Mouse (Mus musculus): ENCODE measurements around the gene Fermt3. TPM values are rescaled to one million over a fixed set of nuclear protein-coding genes. Genes with fewer than 3 reads are reported as not detected.
A peak's percentile ranks its signal among the peaks of the same experiment; 100 is the strongest.

Gene Fermt3
- polyA plus RNA-seq, 1 experiment from 2014 or later = 105 TPM

DNA sequence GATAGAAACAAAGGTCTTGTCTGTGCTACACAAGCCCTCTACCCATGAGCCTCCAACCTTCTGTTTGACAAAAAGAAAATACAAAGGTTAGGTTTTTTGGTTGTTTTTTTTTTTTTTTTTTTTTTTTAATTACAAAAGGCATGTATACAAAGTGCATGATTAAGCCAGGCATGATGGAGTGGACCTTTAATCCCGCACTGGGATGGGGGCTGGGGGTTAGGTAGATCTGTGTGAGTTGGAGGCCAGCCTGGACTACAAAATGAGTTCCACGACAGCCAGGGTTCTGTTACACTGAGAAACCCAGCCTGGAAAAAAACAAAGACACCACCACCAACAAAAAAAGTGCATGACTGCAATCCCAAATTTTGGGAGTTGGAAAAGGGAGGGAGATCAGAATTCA, 21.9 kb upstream of the Fermt3 start:
- peak overlapping the region; percentile 93 for H3K27ac ChIP-seq (ENCODE audit: low read length)
- WGBS (ENCODE audit: insufficient replicate concordance) = 81% methylated on average over 2 of the region's 2 CpGs
- peak overlapping the region; percentile 79 for H3K4me3 ChIP-seq (ENCODE audit: low read depth, low read length)

DNA sequence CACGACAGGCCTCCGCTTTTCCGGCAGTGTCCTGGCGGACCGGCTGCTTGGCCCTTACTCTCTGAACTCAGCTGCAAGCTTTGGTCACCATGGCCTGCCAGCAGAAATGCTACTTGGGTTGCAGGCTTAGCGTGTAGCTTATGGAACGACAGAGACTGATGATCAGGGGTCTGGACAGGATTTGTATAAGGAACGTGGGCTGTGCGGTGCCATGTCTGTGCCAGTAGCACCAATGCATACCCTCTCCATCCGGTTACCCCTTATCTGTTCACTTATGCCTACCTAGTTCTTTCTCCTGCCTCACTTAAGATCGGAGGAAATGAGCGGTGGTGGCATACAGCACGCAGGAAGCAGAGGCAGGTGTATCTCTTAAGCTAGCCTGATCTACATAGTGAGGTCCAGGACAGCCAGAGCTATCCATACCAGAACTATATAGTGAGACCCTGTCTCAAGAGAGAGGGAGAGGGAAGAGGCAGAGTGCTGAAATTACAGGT, 21.4 kb upstream of the Fermt3 start:
- H3K27ac ChIP-seq (ENCODE audit: low read length) = peak overlapping the region; percentile 93
- peak overlapping the region; percentile 91 for H3K9ac ChIP-seq (ENCODE audit: low read depth, low read length)
- no peaks in the 10 kb centered on the region for H3K9me3 ChIP-seq (replicated peaks; ENCODE audit: control insufficient read depth, low read length)
- peak overlapping the region; percentile 94 for H3K4me2 ChIP-seq (ENCODE audit: low read depth, low read length)
- no peak for ATAC-seq (ENCODE audit: low read depth)
- H3K4me1 ChIP-seq (ENCODE audit: control insufficient read depth, low read depth, low read length) = peaks cover 25% of the 10 kb centered on the region
- no peaks in the 10 kb centered on the region for H3K36me3 ChIP-seq (ENCODE audit: control insufficient read depth, insufficient read depth)
- H3K4me3 ChIP-seq (ENCODE audit: low read depth, low read length) = peak overlapping the region; percentile 79
- WGBS (ENCODE audit: insufficient replicate concordance) = 13% methylated on average over 13 of the region's 13 CpGs
- no peaks in the 10 kb centered on the region for H3K27me3 ChIP-seq (ENCODE audit: control insufficient read depth, insufficient read depth, low read depth, low read length)

More for the DNA sequence above, 21.9 kb upstream of the Fermt3 start:
- no peaks in the 10 kb centered on the region for H3K27me3 ChIP-seq (ENCODE audit: control insufficient read depth, insufficient read depth, low read depth, low read length)
- peak overlapping the region; percentile 91; the same call in 1 of the 2 replicates for H3K9ac ChIP-seq (ENCODE audit: low read depth, low read length)
- H3K4me1 ChIP-seq (ENCODE audit: control insufficient read depth, low read depth, low read length) = peaks cover 25% of the 10 kb centered on the region
- no peaks in the 10 kb centered on the region for H3K36me3 ChIP-seq (ENCODE audit: control insufficient read depth, insufficient read depth)
- H3K4me2 ChIP-seq (ENCODE audit: low read depth, low read length) = peak overlapping the region; percentile 94
- ATAC-seq (ENCODE audit: low read depth) = no peak
- no peaks in the 10 kb centered on the region for H3K9me3 ChIP-seq (replicated peaks; ENCODE audit: control insufficient read depth, low read length)

DNA sequence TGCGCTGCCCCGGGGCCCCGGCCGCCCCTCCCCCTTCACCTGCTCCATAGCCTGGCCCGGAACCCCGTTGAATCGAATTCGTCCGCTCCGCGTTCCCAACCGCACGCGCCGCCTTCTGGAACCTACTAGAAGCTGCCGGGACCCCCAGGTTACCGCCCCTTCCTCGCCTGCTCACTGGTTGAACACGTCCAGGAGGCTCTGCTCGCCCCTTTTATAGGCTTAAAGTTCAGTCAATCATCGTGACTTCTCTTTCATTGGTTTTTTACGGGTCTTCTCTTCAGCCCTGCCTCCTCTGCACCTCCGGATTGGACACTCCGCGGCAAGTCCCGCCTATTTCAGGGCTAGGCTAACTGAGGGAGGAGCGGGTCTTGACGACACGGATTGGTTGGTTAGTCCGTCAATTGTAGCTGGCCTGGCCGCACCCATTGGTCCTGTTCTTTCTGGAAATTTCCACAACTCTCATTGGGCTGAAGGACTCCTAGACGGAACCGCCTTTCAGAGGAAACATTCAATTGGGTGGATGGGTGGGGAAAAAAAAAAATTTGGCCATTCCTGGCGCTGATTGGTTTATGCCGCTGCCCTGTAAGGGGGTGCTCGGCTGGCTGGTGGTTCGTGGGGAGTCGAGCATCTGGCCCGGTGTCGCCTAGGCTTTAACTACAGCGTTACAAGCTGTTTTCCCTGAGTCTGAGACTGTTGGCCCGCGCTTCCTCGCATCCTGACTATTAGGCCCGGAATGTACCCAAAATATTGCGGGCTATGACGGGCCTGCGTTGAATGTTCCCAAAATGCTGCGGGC, 20.8 kb upstream of the Fermt3 start, which contains the start of gene Stip1:
Gene Stip1, minus strand, starts transcription at position 127 of the 796 bp plus-strand sequence.
- H3K4me1 ChIP-seq (ENCODE audit: control insufficient read depth, low read depth, low read length) = peaks cover 25% of the 10 kb centered on the region
- WGBS (ENCODE audit: insufficient replicate concordance) = 0% methylated on average over 49 of the region's 49 CpGs
- H3K4me3 ChIP-seq (ENCODE audit: low read depth, low read length) = peak within 1 kb of the TSS; percentile 94
- H3K4me2 ChIP-seq (ENCODE audit: low read depth, low read length) = peak within 1 kb of the TSS; percentile 94
- no peaks in the 10 kb centered on the region for H3K27me3 ChIP-seq (ENCODE audit: control insufficient read depth, insufficient read depth, low read depth, low read length)
- peaks cover 4% of the 10 kb centered on the region; the same call in 1 of the 2 replicates for H3K36me3 ChIP-seq (ENCODE audit: control insufficient read depth, insufficient read depth)
- peak within 1 kb of the TSS; percentile 93 for H3K27ac ChIP-seq (ENCODE audit: low read length)
- H3K9ac ChIP-seq (ENCODE audit: low read depth, low read length) = peak within 1 kb of the TSS; percentile 96
- no peaks in the 10 kb centered on the region for H3K9me3 ChIP-seq (replicated peaks; ENCODE audit: control insufficient read depth, low read length)
- ATAC-seq (ENCODE audit: low read depth) = peak; percentile 96

DNA sequence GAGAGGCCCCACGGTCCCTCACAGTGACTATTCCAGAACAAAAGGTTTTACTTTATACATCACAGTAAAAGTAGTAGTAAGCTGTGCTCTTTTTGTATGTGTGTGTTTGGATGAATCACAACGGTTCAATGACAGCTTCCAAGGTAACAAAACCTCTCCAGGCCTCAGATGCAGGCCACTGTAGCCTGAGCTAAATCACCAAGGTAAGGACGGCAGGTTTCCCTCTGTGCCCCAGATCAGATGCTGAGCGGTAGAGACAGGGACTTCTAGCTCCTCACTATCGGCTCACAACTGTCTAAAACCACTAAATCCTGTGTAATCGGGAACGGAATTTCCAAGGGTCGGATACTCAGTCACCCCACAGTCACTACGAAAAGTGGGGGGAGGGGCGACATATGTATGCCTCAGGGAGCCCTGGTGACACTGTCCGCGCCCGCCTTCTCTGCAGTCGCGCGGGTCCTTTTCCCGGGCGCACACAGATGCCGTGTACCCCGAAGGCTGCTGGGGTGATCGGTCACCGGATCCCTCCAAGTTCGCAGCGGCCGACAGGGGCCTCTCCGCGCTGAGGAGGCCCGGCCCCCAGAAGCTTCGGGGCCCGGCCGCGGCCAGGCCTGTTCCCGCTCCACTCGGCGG, 19.9 kb upstream of the Fermt3 start:
- H3K27ac ChIP-seq (ENCODE audit: low read length) = peak overlapping the region; percentile 89
- H3K4me1 ChIP-seq (ENCODE audit: control insufficient read depth, low read depth, low read length) = peaks cover 25% of the 10 kb centered on the region
- no peaks in the 10 kb centered on the region for H3K9me3 ChIP-seq (replicated peaks; ENCODE audit: control insufficient read depth, low read length)
- no peaks in the 10 kb centered on the region for H3K27me3 ChIP-seq (ENCODE audit: control insufficient read depth, insufficient read depth, low read depth, low read length)
- WGBS (ENCODE audit: insufficient replicate concordance) = 1% methylated on average over 35 of the region's 35 CpGs
- H3K9ac ChIP-seq (ENCODE audit: low read depth, low read length) = peak overlapping the region; percentile 96
- peak overlapping the region; percentile 94 for H3K4me3 ChIP-seq (ENCODE audit: low read depth, low read length)
- peak; percentile 1 for ATAC-seq (ENCODE audit: low read depth)
- peak overlapping the region; percentile 92 for H3K4me2 ChIP-seq (ENCODE audit: low read depth, low read length)
- peaks cover 10% of the 10 kb centered on the region for H3K36me3 ChIP-seq (ENCODE audit: control insufficient read depth, insufficient read depth)

DNA sequence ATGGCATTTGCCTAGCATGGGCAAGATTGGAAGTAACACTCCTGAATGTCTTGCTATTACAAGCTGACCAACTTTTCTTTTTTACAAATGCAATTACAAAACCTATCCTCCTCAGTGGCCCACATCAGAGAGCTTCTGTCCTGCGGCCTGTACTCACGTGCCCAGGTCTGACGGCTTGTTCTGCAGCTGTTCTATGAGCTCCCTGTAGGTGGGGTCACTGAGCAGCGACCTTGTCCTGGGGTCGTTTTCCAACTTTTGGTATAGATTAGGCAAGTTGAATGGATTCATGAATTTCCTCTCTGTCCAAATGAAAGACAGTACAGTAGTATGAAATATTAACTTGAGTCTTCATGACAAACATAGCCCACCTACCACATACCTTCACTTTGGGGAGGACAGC, 14.7 kb upstream of the Fermt3 start:
- Histone ChIP-seq H3K27me3 (ENCODE audit: control insufficient read depth, insufficient read depth, low read depth, low read length) (no peaks in the 10 kb centered on the region), H3K4me1 (ENCODE audit: control insufficient read depth, low read depth, low read length) (peaks cover 15% of the 10 kb centered on the region), H3K36me3 (ENCODE audit: control insufficient read depth, insufficient read depth) (peaks cover 45% of the 10 kb centered on the region), H3K9me3 (replicated peaks; ENCODE audit: control insufficient read depth, low read length) (no peaks in the 10 kb centered on the region), H3K4me3 (ENCODE audit: low read depth, low read length) (no peak overlapping the region), H3K9ac (ENCODE audit: low read depth, low read length) (no peak overlapping the region), H3K4me2 (ENCODE audit: low read depth, low read length) (no peak overlapping the region), H3K27ac (ENCODE audit: low read length) (no peak overlapping the region)
- no peak for ATAC-seq (ENCODE audit: low read depth)
- 84% methylated on average over 5 of the region's 5 CpGs for WGBS (ENCODE audit: insufficient replicate concordance)

DNA sequence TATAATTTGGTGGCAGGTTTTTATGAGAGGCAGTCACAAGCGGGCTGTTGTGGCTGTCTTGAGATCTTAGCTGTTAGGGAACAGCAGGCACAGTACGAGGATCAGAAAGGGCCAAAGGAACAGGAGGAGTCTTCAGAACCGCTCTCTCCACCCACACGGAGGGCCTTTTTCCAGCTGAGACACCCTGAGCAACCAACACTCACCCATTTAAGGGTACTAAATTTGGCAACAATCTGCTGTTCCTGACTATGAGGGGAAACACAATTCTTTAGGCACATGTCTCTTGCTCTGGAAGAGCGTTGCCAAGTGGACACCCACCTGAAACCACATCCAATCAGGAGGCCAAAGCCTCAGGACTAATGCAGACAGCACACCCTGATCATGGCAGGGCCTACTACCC, 10.3 kb upstream of the Fermt3 start:
- Histone ChIP-seq H3K36me3 (ENCODE audit: control insufficient read depth, insufficient read depth) (peaks cover 66% of the 10 kb centered on the region), H3K9me3 (replicated peaks; ENCODE audit: control insufficient read depth, low read length) (no peaks in the 10 kb centered on the region), H3K4me2 (ENCODE audit: low read depth, low read length) (no peak overlapping the region), H3K27ac (ENCODE audit: low read length) (no peak overlapping the region), H3K4me1 (ENCODE audit: control insufficient read depth, low read depth, low read length) (no peaks in the 10 kb centered on the region), H3K9ac (ENCODE audit: low read depth, low read length) (no peak overlapping the region), H3K4me3 (ENCODE audit: low read depth, low read length) (no peak overlapping the region), H3K27me3 (ENCODE audit: control insufficient read depth, insufficient read depth, low read depth, low read length) (no peaks in the 10 kb centered on the region)
- 90% methylated on average over 5 of the region's 5 CpGs for WGBS (ENCODE audit: insufficient replicate concordance)
- ATAC-seq (ENCODE audit: low read depth) = no peak

DNA sequence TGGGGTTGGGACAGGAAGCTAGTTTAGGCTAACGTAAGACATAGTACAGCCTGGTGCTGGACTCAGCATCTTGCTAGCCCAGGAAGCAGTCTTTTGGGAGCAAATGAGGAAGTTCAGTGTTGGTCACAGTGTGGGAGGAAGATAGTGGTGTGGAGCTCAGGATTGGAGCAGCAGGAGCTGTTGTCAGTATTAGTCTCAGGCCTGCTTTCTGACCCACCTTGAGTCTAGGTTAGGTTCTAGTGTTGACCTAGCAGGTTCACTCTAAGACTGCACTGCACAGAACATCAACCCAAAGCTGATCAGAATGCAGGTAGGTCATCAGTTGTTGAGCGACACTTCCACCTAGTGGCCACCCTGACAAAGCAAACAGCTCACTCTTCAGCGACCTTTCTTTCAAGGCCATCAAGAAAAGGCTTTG, 964 bp upstream of the Fermt3 start:
- Histone ChIP-seq H3K36me3 (ENCODE audit: control insufficient read depth, insufficient read depth) (peaks cover 38% of the 10 kb centered on the region), H3K27ac (ENCODE audit: low read length) (peak overlapping the region; percentile 90)

DNA sequence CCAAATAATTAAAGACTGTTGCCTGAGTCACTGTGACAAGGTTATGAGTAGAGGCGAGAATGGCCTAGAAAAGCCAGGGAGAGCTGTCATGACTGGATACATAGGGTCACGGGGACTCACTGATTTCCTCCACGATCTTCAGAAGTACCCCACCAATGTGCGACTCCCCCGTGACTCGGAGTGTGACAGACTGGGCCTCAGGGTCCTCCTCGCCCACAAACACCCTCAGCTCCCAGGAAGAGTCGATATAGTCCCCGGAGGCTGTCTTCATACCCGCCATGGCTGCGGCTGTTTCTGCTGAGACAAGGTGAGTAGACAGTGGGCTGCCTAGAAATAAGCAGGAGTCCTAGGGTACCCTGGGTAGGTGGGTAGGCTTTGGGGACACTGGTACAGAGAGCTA, 723 bp downstream of the Fermt3 start:
- WGBS (ENCODE audit: insufficient replicate concordance) = 17% methylated on average over 11 of the region's 11 CpGs
- Histone ChIP-seq H3K27me3 (ENCODE audit: control insufficient read depth, insufficient read depth, low read depth, low read length) (no peaks in the 10 kb centered on the region), H3K4me3 (ENCODE audit: low read depth, low read length) (peak overlapping the region; percentile 76), H3K4me2 (ENCODE audit: low read depth, low read length) (peak overlapping the region; percentile 66), H3K4me1 (ENCODE audit: control insufficient read depth, low read depth, low read length) (peaks cover 18% of the 10 kb centered on the region), H3K27ac (ENCODE audit: low read length) (peak overlapping the region; percentile 90), H3K36me3 (ENCODE audit: control insufficient read depth, insufficient read depth) (peaks cover 40% of the 10 kb centered on the region), H3K9me3 (replicated peaks; ENCODE audit: control insufficient read depth, low read length) (no peaks in the 10 kb centered on the region), H3K9ac (ENCODE audit: low read depth, low read length) (peak overlapping the region; percentile 82)
- ATAC-seq (ENCODE audit: low read depth) = 0 out of 2 replicates have a peak, but pooled peaks have one; percentile 3

More for the DNA sequence above, 964 bp upstream of the Fermt3 start:
- H3K9me3 ChIP-seq (replicated peaks; ENCODE audit: control insufficient read depth, low read length) = no peaks in the 10 kb centered on the region
- WGBS (ENCODE audit: insufficient replicate concordance) = 15% methylated on average over 3 of the region's 3 CpGs
- H3K4me2 ChIP-seq (ENCODE audit: low read depth, low read length) = peak overlapping the region; percentile 66
- peaks cover 18% of the 10 kb centered on the region for H3K4me1 ChIP-seq (ENCODE audit: control insufficient read depth, low read depth, low read length)
- H3K27me3 ChIP-seq (ENCODE audit: control insufficient read depth, insufficient read depth, low read depth, low read length) = no peaks in the 10 kb centered on the region
- H3K9ac ChIP-seq (ENCODE audit: low read depth, low read length) = no peak overlapping the region
- no peak for ATAC-seq (ENCODE audit: low read depth)
- peak overlapping the region; percentile 76; the same call in 1 of the 2 replicates for H3K4me3 ChIP-seq (ENCODE audit: low read depth, low read length)

Measured in liver, embryonic 16.5 days (tissue).